Mouse (Mus musculus) A20 (cell line): ENCODE measurements around the gene Slc34a3.
"Not testable (repeated sequence)": the region's sequence is repeated elsewhere in the genome, so short reads cannot be mapped to it uniquely, and the experiment has no call there.

ENCODE experiments used
- DNase-seq: peaks from one replicate; pipeline ENCODE4 v3.0.0-alpha.2; 2011; ENCODE audit warnings: low read depth, low spot score

The Slc34a3 gene

DNA sequence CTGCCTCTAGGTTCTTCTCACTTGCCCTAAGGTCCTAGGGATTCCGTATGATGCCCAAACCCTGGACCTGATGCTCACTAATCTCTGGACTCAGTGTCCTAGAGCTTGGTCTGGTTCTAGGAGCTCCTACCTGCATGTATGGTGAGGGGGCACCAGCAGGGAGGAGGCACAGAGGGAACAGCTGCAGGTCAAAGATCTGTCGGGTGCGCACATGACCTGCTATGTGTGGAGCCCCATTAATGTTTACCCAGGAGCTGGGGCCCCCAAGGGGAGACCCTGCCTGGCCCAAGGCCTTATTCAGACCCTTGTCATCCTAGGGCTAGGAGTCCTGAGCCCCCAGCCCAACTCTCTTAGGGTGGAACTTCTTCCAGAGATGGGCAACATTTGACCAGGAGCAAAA lies at the start of gene Slc34a3:
Gene Slc34a3, minus strand, starts transcription at position 315 of the 400 bp plus-strand sequence.
- DNase-seq = no peak

DNA sequence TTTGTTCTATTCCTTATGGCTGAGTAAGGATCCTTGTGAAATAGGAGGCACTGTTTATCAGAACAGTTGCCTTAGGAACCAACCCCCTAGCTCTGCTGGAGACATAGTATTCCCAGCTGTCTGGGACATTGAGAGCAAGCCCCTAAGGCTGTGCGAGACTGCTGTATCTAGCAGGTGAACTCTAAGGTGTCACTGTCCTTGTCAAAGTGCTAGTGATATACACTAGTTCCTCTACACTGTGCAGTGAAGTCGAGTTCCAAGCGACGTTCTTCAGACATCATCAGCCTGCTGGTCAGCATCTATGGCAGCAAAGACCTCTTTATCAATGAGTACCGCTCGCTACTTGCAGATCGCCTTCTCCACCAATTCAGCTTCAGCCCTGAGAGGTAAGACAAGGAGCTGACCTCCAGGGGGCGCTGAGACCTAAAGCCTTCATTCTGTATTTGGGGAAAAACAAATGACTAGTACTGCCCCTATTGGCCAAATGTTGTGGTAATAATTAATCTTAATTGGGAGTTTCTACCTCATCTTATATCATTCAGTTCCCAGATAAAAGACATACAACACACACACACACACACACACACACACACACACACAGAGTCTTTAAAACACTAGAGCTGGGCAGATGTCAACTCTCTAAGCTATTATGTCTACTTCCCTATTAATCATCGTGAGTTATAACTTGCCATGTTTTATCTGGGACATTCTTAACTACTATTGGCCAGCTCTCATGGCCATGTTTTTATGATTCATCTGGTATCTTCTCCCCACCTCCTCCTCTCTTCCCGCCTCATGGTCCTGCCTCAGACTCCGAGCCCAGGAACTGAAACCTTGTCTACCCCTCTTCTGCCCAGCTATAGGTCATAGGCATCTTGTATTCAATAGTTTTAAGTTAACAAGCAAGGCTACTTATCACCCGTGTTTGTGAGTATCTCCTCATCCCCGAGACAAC lies 45.0 kb upstream of the Slc34a3 start:
- peak; percentile 84 for DNase-seq

DNA sequence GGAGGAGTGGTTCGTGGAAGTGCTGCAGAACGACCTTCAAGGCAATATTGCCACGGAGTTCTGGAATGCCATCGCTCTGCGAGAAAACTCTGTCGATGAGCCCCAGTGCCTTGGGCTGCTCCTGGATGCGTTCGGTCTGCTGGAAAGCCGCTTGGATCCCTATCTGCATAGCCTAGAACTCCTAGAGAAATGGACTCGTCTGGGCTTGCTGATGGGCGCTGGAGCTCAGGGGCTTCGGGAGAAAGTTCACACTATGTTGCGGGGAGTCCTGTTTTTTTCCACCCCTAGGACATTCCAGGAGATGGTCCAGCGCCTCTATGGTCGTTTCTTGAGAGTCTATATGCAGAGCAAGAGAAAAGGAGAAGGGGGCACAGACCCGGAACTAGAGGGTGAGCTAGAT lies 38.8 kb upstream of the Slc34a3 start:
- no peak for DNase-seq

DNA sequence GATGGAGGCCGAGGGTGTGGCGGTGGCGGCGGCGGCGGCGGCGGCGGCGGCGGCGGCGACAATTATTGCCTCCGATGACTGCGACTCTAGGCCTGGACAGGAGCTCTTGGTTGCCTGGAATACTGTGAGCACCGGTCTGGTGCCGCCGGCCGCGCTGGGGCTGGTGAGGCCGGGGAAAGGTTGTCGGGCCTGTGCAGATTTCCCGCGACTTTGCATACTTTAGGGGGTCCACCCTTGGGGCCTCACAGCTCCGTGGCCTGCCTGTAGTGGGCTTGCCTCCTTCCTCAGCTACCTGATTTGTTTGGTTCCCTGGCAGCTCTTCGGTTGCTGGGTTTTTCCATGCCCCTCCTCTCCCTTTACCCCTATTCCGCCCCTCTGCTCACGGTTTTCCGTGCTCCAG lies 38.4 kb upstream of the Slc34a3 start:
- no peak for DNase-seq

GRCm38 (mm10) chr2:25271827-25272511 lies 37.8 kb upstream of the Slc34a3 start, which contains the start of the genes Ssna1 and Anapc2:
Gene Ssna1 (minus strand): TSS chr2:25272438.
Gene Anapc2 (plus strand): TSS chr2:25272478.
- DNase-seq = peak; percentile 98

DNA sequence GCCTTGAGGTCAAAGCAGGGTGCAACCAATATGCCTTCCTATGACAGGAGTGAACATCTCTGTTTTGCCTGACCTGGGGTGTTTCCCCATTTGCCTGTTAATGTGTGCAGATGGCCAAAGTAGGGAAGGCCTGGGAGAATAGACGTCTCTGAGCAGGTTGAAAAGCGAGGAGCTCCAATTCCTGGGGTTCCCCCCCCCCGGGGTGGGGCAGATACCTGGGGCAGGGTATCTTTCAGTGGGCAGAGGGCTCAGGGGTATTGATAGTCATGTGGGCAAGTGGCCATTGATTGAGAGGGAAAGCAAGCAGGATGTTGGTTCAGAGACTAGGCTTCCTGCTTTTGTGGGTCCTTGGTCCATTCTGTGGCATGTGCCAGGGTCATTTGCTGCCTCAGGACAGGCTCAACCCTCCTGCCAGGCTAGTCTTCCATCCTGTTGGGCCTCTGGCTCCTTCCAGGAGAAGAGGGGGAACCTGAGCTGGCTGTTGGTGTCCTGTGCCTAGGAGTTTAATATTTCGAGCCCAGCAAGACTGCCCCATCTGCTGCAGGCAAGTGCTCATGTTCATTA lies 33.7 kb upstream of the Slc34a3 start:
- DNase-seq = no peak

DNA sequence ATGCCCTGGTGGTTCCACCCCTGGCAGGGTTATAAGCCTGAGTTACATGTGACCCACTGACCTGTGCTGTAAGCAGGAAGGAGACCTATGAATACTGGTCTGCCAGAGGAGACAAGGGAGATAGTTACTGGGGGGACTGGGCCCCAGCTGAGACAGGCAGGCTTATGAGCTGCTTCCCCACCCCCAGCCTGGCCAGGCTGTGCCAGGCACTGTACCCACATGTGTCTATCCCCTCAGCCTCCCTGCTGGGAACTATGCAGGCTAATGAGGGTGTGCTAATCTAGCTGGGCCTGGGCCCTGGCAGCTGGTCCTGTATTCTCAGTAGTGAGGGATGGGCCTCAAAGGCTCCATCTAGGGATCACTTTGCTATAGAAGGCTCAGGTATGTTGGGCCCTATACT lies 33.1 kb upstream of the Slc34a3 start:
- no peak for DNase-seq

DNA sequence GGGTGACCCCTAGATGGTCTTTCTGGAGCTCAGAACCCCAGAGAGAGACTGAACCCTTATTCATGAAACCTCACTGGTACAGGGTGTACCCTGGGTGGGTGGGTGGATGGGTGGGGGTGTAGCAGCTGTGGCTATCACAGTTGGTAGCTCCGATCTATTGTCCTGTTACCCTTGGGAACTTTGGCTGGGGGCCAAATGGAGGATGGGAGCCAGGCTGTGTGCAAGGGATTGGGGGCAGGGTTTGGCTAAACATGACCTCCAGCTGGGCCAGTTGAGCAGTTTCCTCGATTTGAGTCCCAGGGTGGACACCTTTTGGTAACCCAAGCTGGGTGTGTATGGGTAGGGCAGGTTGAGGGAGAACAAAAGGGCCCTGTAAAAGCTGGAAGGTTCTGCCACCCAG lies 32.6 kb upstream of the Slc34a3 start:
- DNase-seq = no peak

DNA sequence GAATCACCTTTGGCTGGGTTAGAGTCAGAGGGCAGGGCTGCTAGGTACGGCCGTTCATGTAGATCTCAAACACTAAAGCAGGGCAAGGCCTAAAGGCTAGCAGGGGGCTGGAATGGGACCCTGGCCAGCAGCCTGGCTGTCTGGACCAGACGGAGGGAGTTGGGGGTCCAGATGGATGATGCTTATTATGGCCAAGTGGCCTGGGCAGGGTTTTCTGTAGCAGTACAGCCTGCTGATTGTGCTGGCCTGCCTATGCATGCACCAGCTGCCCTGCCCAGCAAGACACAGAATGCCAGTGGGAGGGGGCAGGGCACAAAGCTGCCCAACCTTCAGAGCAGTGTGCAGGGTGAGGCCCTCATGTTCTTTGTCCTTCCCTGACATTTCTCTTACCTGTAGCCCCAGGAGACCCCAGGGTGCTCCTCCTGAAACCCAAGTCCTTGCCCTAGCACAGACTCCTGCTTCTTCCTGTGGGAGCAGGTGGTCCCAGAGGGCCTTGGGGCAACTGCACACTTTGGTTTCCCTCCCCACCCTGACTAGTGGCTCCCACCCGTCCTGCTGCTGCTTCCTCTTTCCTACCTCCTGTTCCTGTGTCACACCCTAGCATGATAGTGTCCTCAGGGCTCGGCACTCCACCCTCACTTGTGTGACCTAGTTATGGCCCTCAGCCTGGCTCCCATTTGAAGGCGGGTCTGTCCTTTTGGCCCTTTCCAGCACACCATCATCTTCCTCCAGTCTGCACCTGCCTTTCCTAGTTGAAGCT lies 31.9 kb upstream of the Slc34a3 start:
- peak; percentile 51 for DNase-seq

DNA sequence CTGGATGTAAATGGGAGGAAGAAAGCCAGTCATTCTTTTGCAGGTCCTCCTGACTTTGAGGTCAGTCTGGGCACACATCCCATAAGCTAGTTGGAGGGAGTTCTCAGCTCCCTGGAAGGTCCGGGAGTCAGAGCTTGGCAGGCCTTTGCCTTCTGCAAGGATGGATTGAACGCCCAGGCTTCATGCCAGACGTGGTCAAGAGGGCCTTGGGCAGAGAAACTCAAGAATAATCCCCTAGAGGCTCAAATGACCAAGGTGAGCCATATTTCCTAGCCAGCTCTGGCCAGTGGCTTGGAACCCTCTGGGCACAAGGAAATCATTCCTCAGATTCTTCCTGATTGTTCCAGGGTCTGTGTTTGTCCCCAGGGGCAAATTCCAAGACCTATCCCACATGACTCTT lies 30.7 kb upstream of the Slc34a3 start:
- no peak for DNase-seq

GRCm38 (mm10) chr2:25264286-25264660 lies 30.1 kb upstream of the Slc34a3 start:
- DNase-seq = no peak

DNA sequence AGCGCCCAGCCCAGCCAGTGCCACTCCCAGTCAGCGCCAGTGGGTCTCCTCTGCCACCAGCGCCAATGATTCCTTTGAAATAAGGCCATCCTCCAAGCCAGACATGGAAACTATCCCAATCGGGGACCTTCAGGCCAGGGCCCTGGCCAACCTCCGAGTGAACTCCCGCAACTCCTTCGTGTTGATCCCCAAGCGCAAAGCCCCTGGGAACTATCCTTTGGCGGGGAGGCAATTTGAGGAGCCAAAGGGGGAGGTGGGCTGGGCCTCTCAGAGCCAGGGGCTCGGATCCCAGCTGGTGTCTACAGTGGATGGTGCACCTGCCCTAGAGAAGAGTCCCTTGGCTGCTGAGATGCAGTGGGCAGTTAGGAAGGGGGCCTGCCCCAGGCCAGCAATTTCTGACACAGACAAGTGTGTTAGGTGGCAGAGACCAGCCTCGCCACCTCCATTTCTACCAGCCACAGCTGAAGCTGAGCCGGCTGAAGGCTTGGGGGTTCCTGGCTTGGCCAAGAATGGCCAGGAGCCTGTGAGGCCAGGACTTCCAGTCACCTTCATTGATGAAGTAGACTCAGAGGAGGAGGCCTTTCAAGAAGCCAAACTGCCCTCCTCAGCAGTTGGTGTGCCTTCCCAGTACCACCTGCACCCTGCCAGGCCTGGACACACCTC lies 29.6 kb upstream of the Slc34a3 start:
- no peak for DNase-seq

DNA sequence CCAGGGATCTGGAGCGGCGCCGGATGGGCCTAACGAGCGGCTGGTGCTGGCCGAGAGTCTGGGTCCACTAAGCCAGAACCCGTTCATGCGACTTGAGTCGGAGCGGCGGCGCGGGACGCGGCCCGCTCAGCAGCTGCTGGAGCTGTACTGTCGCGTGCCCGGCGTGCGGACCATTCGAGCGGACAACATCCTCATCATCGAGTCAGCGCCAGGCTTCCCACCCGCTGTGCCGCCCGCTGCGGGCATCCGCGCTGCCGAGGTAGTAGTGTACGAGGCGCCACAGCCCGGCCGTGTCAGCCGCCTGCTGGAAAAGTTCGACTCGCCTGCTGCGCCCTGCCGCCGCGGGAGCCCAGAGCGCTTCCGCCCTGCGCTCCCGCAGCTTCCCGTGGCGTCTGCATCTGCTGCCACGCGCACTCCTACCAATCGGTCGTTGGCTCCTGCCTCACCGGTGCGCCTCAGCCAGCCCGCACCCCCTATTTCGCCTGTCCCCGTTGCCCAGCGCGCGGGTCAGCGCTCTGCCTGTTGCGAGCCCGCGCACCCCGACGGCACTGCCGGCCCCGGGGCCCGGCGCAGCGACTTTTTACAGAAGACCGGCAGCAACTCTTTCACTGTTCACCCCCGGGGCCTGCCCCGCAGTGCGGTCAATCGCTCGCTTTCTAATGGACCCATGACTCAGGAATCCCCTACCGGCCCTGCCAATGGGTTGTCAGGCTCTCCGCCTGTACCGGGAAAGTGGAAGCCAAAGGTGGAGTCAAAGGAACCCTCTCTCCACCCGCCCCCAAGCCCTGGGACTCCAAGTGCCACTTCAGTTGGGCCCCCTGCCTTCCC lies 28.8 kb upstream of the Slc34a3 start:
- peak; percentile 79 for DNase-seq

DNA sequence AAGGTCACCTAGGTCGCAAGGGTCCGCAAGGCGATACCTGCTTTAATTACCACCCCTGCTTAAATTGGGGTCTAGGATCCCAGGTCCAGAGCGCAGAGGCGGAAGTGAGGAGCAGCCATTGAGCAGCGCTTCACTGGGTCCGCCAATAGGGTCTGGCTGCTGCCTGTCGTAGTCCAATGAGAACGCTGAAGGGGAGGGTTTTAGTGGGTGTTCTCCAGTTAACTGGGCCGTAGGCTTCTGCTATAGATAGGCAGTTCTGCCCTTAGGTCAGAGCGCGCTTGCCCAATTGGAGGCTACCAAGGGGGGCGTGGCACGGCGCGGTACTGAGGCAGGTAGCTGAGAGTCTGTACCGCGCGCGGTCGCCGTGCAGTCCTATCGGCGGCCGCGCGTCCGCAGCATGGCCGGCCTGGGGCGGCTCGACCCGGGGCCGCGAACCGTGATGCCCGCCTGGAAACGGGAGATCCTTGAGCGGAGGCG lies 28.2 kb upstream of the Slc34a3 start, which contains the start of gene Tprn:
Gene Tprn, plus strand, starts transcription at position 328 of the 477 bp plus-strand sequence.
- peak; percentile 98 for DNase-seq

GRCm38 (mm10) chr2:25261870-25262269 lies 27.7 kb upstream of the Slc34a3 start:
- no peak for DNase-seq

DNA sequence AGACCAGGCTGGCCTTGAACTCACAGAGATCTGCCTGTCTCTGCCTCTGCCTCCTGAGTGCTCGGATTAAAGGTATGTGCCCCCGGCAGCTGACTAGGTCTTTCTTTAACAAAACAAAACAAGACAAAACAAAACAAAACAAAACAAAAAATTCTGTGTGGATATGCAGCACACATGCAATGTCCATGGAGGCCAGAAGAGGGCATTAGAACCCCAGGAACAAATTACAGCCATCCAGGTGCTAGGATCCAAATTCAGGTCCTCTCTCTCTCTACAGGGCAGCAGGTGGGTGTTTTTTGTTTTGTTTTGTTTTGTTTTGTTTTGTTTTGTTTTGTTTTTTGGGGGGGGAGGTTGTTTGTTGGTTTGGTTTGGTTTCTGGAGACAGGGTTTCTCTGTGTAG lies 24.7 kb upstream of the Slc34a3 start:
- peak; percentile 52 for DNase-seq

DNA sequence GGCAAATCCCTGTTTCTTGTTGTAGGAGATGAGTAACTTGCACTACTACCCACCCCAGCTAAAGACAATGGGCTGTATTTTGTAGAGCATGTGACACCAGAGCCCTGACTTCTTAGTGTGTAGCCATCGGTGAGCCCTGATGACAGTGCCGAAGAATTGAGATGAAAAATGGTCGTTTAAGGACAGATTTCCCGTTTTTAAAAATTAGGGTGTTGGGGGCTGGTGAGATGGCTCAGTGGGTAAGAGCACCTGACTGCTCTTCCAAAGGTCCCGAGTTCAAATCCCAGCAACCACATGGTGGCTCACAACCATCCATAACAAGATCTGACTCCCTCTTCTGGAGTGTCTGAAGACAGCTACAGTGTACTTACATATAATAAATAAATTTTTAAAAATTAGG lies 23.1 kb upstream of the Slc34a3 start:
- not testable (repeated sequence) for DNase-seq

GRCm38 (mm10) chr2:25256443-25257109 lies 22.4 kb upstream of the Slc34a3 start:
- DNase-seq = peak; percentile 87

GRCm38 (mm10) chr2:25255284-25255779 lies 21.2 kb upstream of the Slc34a3 start, which contains the start of gene Tmem203:
Gene Tmem203 (plus strand): TSS chr2:25255439.
- peak; percentile 94 for DNase-seq
